Mouse (Mus musculus) hindbrain, embryonic 14.5 days (tissue): ENCODE results near the gene Irgm2. TPM values are rescaled to one million over a fixed set of nuclear protein-coding genes. Genes with fewer than 3 reads are reported as not detected.

Experiments used
- ATAC-seq: fragments of 200-750 bp; cut with Nextera tagmentation; 2 replicates; pipeline ENCODE4 v1.8.0; 2017; ENCODE audit warnings: moderate number of reproducible peaks, mild to moderate bottlenecking, moderate TSS enrichment, moderate library complexity; ENCODE audit not compliant: low FRiP score
- DNase-seq: peaks from one replicate; pipeline ENCODE4 v3.0.0-alpha.2; 2015; ENCODE audit warnings: low spot score
- H3K27ac ChIP-seq: fragments of 300-500 bp; sonication (generic); 2 replicates; pipeline ENCODE4 v1.5.1; 2014; ENCODE audit warnings: mild to moderate bottlenecking, moderate library complexity
- H3K27me3 ChIP-seq: fragments of 300-500 bp; sonication (generic); 2 replicates; pipeline ENCODE4 v1.6.1; 2014; ENCODE audit warnings: mild to moderate bottlenecking, low read length, mixed read lengths; ENCODE audit not compliant: control insufficient read depth, insufficient read depth
- H3K36me3 ChIP-seq: fragments of 300-500 bp; sonication (generic); replicated peaks from 2 replicates; pipeline ENCODE4 v1.6.1; 2014; ENCODE audit not compliant: control insufficient read depth, insufficient read depth
- H3K4me1 ChIP-seq: fragments of 300-500 bp; sonication (generic); replicated peaks from 2 replicates; pipeline ENCODE4 v1.6.1; 2014; ENCODE audit warnings: antibody characterized with exemption, low read length, mixed read lengths; ENCODE audit not compliant: control insufficient read depth, insufficient read depth
- H3K4me2 ChIP-seq: fragments of 300-500 bp; sonication (generic); replicated peaks from 2 replicates; pipeline ENCODE4 v1.6.1; 2014; ENCODE audit warnings: mild to moderate bottlenecking, moderate library complexity
- H3K4me3 ChIP-seq: fragments of 300-500 bp; sonication (generic); replicated peaks from 2 replicates; pipeline ENCODE4 v1.5.1; 2014; ENCODE audit warnings: mild to moderate bottlenecking, low read length
- H3K9ac ChIP-seq: fragments of 300-500 bp; sonication (generic); 2 replicates; pipeline ENCODE4 v1.6.1; 2014
- H3K9me3 ChIP-seq: fragments of 300-500 bp; sonication (generic); 2 replicates; pipeline ENCODE4 v1.6.1; 2016; ENCODE audit warnings: low read length; ENCODE audit not compliant: control insufficient read depth
- WGBS: fragments of 180-500 bp; shearing (Covaris S2); extraction: QIAGEN DNeasy Blood & Tissue Kit; methylation state at CpG from one replicate; pipeline ENCODE4 v1.1.7; 2014; 5-methylcytosine and 5-hydroxymethylcytosine counted together
- polyA plus RNA-seq: library from polyadenylated mRNA; unstranded; fragments of >200 nt; fragmentation: Nextera tagmentation; extraction: Ambion mirVana; gene quantifications from 2 replicates; pipeline ENCODE4 v1.2.1, GENCODE M21; 2014

The Irgm2 gene
- polyA plus RNA-seq, 1 experiment from 2014 or later: 1.4 TPM

DNA sequence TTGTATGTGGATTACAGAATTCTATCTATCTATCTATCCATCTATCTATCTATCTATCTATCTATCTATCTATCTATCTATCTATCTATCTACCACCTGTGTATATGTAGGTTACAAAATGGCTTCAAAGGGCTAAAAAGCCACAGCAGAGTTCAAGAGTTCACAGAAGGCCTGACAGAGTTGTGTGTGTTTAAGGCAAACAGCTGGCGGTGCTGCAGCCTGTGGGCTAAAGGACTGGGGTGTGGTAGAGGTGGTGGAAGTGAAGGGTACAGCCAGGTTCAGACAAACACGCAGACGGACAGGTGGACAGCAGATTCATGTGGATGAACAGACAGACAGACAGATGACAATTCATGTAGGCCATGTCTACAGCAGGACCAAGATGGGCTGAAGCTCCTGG, 68.9 kb downstream of the Irgm2 start:
- no peak overlapping the region for H3K4me3 ChIP-seq
- H3K4me1 ChIP-seq: no peaks in the 10 kb centered on the region
- DNase-seq (no peak), ATAC-seq (no peak)
- H3K9ac ChIP-seq: no peak overlapping the region
- no peaks in the 10 kb centered on the region for H3K27me3 ChIP-seq
- H3K27ac ChIP-seq: no peak overlapping the region
- WGBS: 94% methylated on average over 3 of the region's 3 CpGs
- no peaks in the 10 kb centered on the region for H3K9me3 ChIP-seq
- H3K36me3 ChIP-seq: no peaks in the 10 kb centered on the region
- no peak overlapping the region for H3K4me2 ChIP-seq

Other genes starting within 250 kb of the Irgm2 start
- 19.6 and 21.3 TPM in 2 replicates for gene Larp1, start 190.6 kb upstream of the Irgm2 start, polyA plus RNA-seq
- gene Gm12248, start 106.5 kb upstream of the Irgm2 start, polyA plus RNA-seq: not detected in 2 replicates
- gene Cnot8, start 95.5 kb upstream of the Irgm2 start, polyA plus RNA-seq: 96.1 and 111 TPM in 2 replicates
- 12.5 and 15.5 TPM in 2 replicates for gene Gemin5, start 31.1 kb upstream of the Irgm2 start, polyA plus RNA-seq
- gene Mrpl22, start 28.0 kb upstream of the Irgm2 start, polyA plus RNA-seq: 86.9 and 98.4 TPM in 2 replicates
- 1.5 and 2.4 TPM in 2 replicates for gene Igtp, start 62 bp upstream of the Irgm2 start, polyA plus RNA-seq
- not detected in 2 replicates for gene 4930438A08Rik, start 75.2 kb downstream of the Irgm2 start, polyA plus RNA-seq
- 13.5 and 16.2 TPM in 2 replicates for gene Zfp692, start 107.5 kb downstream of the Irgm2 start, polyA plus RNA-seq
- 38.3 and 44.3 TPM in 2 replicates for gene Zfp672, start 130.7 kb downstream of the Irgm2 start, polyA plus RNA-seq
- gene Sh3bp5l, start 131.1 kb downstream of the Irgm2 start, polyA plus RNA-seq: 34.3 and 36.5 TPM in 2 replicates
- gene Lypd8, start 179.4 kb downstream of the Irgm2 start, polyA plus RNA-seq: not detected in 2 replicates
- not detected in 2 replicates for gene 1810065E05Rik, start 221.5 kb downstream of the Irgm2 start, polyA plus RNA-seq
- gene Gm12253, start 232.9 kb downstream of the Irgm2 start, polyA plus RNA-seq: not detected in 2 replicates